In the genomic region with DNA sequence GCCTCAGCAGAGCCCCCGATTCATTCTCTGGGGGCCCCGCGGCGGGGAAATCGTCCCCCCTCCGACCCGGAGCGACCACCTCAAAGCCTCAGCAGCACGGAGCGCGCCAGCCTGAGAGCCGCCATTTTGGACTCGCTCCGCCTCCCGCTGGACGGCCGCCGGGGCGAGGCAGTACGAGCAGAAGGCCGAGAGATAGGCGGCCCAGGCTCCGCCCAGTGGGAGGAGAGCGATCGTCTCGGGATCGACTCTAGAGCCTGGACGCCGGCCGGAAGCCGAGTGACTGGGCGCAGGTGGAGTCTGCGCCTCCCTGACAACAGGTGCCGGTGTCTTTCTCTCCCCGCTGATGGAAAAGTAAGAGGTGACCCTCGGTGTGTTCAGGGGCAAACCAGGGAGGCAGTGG, we compare ENCODE assay signal across 8 mouse cellular contexts. TPM values are rescaled to one million over a fixed set of nuclear protein-coding genes. Genes with fewer than 3 reads are reported as not detected.
DNase-seq lines count a peak whose midpoint lies in the region; ATAC-seq lines count a peak whose summit lies in the region.

Gene Taf3 (minus strand): TSS at position 136 of the 400 bp plus-strand sequence.

- peak within 1 kb of the TSS; percentile 73 for H3K9ac ChIP-seq in hindbrain, embryonic 14.5 days

- under 1% methylated on average over 36 of the region's 36 CpGs for WGBS in hindbrain, embryonic 14.5 days

- no peaks in the 10 kb centered on the region for H3K27me3 ChIP-seq in hindbrain, embryonic 14.5 days (ENCODE audit: control insufficient read depth, insufficient read depth, low read length)

- peaks cover 19% of the 10 kb centered on the region for H3K4me1 ChIP-seq in hindbrain, embryonic 14.5 days (replicated peaks; ENCODE audit: control insufficient read depth, insufficient read depth, low read length)

- H3K27ac ChIP-seq in hindbrain, embryonic 14.5 days, result peak within 1 kb of the TSS; percentile 54

- peak within 1 kb of the TSS; percentile 88 for H3K4me3 ChIP-seq in hindbrain, embryonic 14.5 days (replicated peaks; ENCODE audit: low read length)

- peak within 1 kb of the TSS; percentile 79 for H3K4me2 ChIP-seq in hindbrain, embryonic 14.5 days (replicated peaks)

- ATAC-seq in hindbrain, embryonic 14.5 days (ENCODE audit: low FRiP score), result peak; percentile 95

- peak; percentile 94 for DNase-seq in NIH3T3 (ENCODE audit: low read depth)
- peak; percentile 98 for DNase-seq in cerebellum, postnatal 10 days
- peak; percentile 80 to 89 for DNase-seq in frontal cortex, postnatal 14 days (ENCODE audit: low spot score in 2 of 2)
- DNase-seq in hindbrain, embryonic 14.5 days (ENCODE audit: low spot score), result peak; percentile 91
- DNase-seq in layer of hippocampus, postnatal 36 days, result peak; percentile 92 to 94
- peak; percentile 97 for DNase-seq in lung, postnatal 36 days
- DNase-seq in retina, postnatal 1 day, result peak; percentile 95
- DNase-seq in urinary bladder, adult 18-20 months (ENCODE audit: low spot score in 2 of 2), result peak; percentile 88 to 91

- H3K9me3 ChIP-seq in hindbrain, embryonic 14.5 days (ENCODE audit: control insufficient read depth, low read length), result no peaks in the 10 kb centered on the region

- H3K36me3 ChIP-seq in hindbrain, embryonic 14.5 days (replicated peaks; ENCODE audit: control insufficient read depth, insufficient read depth), result no peaks in the 10 kb centered on the region

RNA-seq across cellular contexts. Expression of gene Taf3, which starts in this region (rescaled TPM):
- 12.6 and 13.1 TPM in 2 replicates for polyA plus RNA-seq in hindbrain, embryonic 14.5 days (2014; fragmentation: Nextera tagmentation; extraction: Ambion mirVana)
- 10 to 100 TPM; 15.0 to 15.8 TPM for total RNA-seq in layer of hippocampus, postnatal 36 days (2021)

Comparison
In these comparisons a context has a peak if more than half of its experiments do, and no peak if none do; other contexts are left out.
1. Peak in every context shown above with its lines: DNase-seq, ATAC-seq, H3K4me3 ChIP-seq and H3K27ac ChIP-seq.